Mouse (Mus musculus) kidney, postnatal 36 days (tissue): Measurements from ENCODE around the gene Gm27235.
"Not testable (repeated sequence)": the region's sequence is repeated elsewhere in the genome, so short reads cannot be mapped to it uniquely, and the experiment has no call there.

Experiments used
- DNase-seq, 2 experiments: peaks; one replicate each; pipeline ENCODE4 v3.0.0; 2021 to 2022; ENCODE audit warnings: mixed read lengths in 2 of 2

Gene Gm27235

GRCm38 (mm10) chr9:35790001-35790400 lies at the start of gene Gm27235, which contains the start of gene D730048I06Rik:
Gm27235 (minus strand) TSS chr9:35790101.
D730048I06Rik (minus strand) TSS chr9:35790112.
- DNase-seq: no peak

- DNase-seq: not testable (repeated sequence)
Measured at GRCm38 (mm10) chr9:35817881-35818280, 28.0 kb upstream of the Gm27235 start.

- peak; percentile 1 to 4 for DNase-seq
Measured at GRCm38 (mm10) chr9:35798146-35798545, 8.2 kb upstream of the Gm27235 start.

DNA sequence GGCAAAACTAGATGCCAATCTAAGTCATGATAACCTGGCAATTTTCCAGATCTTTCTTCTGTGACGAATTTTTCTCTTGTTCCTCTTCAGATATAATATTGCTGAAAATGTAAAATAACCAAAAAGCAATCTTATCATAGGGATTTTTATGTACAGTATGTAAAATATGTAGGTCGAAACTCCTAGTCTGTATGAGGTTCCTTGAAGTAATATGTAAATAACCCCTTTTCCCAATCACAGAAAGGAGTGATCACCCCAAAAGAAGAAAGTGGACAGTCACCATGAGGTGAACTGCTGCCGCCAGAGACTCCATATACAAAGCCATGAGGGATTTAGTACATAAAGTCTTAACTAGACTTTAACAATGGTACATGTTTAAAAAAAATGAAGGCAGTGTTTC lies 11.9 kb downstream of the Gm27235 start, which contains the start of gene Gm17727:
TSS of gene Gm17727 (minus strand) at position 101 of the 400 bp plus-strand sequence.
- no peak for DNase-seq

GRCm38 (mm10) chr9:35756843-35757242 lies 33.1 kb downstream of the Gm27235 start:
- DNase-seq: no peak

DNA sequence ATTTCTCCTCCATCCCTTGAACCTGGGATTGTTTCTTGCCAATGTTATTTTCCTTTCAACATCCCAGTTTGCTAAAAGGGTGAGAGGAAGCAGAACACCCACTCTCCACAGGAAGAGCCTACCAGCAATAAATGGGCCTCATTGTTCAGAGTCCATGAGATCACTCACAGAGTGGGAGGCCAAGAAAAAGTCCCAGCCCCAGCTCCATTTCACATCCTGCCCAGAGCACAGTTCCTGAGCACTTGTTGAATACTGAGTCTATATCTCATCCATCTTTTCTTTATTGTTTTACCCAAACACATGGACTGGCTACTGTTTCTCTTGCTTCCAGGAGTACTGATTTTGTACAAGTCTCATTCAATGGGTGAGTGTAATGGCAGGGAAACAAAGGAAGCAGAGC lies 49.2 kb downstream of the Gm27235 start, which contains the start of gene Gm17677:
TSS of gene Gm17677 (plus strand) at position 301 of the 400 bp plus-strand sequence.
- no peak for DNase-seq
